Mouse (Mus musculus) cortical plate, adult 2 months (tissue): ENCODE measurements around the gene As3mt. TPM values are rescaled to one million over a fixed set of nuclear protein-coding genes. Genes with fewer than 3 reads are reported as not detected.
"Not testable (repeated sequence)": the region's sequence is repeated elsewhere in the genome, so short reads cannot be mapped to it uniquely, and the experiment has no call there.

ENCODE experiments used
- H3K27ac ChIP-seq: fragments of 200-500 bp; 2 replicates; pipeline ENCODE4 v1.5.1; 2012; ENCODE audit warnings: low read length, control low read depth, inconsistent platforms; ENCODE audit not compliant: insufficient read depth
- H3K4me1 ChIP-seq: fragments of 200-500 bp; 2 replicates; pipeline ENCODE4 v1.6.1; 2011; ENCODE audit warnings: low read length; ENCODE audit not compliant: control insufficient read depth, insufficient read depth
- H3K4me3 ChIP-seq: fragments of 200-500 bp; 2 replicates; pipeline ENCODE4 v1.5.1; 2011; ENCODE audit warnings: mild to moderate bottlenecking, low read length, control low read depth; ENCODE audit not compliant: insufficient read depth
- CTCF ChIP-seq: fragments of 200-500 bp; IDR thresholded peaks from 2 replicates; pipeline ENCODE4 v1.5.1; 2011; ENCODE audit warnings: mild to moderate bottlenecking, control low read depth, low read length; ENCODE audit not compliant: insufficient read depth; ENCODE audit errors: extremely low read depth
- POLR2A ChIP-seq: fragments of 200-500 bp; IDR thresholded peaks from 2 replicates; pipeline ENCODE4 v1.6.1; 2011; ENCODE audit warnings: mild to moderate bottlenecking, low read length, control low read depth; ENCODE audit not compliant: insufficient read depth; ENCODE audit errors: extremely low read depth
- polyA plus RNA-seq: library from polyadenylated mRNA; depleted of rRNA; stranded (reverse); fragments of >200 nt; gene quantifications from 2 replicates; pipeline ENCODE4 v1.2.3, GENCODE M21; 2012; rRNA removed

As3mt gene
- polyA plus RNA-seq, 1 experiment: 15.5 TPM

DNA sequence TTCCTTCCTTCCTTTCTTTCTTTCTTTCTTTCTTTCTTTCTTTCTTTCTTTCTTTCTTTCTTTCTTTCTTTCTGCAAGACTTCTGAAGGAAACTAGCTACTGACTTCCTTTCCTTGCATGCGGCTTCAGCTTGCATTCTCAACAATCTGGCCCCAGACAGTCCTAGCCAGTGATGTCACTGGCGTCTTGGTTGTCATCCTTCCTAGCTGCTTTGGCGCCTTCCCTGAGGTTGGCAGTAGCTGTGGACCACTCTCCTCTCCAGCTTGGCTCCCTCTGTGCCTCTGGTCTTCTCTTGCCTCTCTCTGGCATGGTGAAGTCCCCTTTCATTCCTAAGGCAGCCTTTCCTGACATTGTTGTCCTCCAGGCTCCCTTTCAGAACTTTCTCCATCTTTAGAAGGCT lies 69.6 kb downstream of the As3mt start:
- Histone ChIP-seq H3K4me1 (no peaks in the 10 kb centered on the region; the same call in 1 of the 2 replicates), H3K4me3 (no peak overlapping the region), H3K27ac (no peak overlapping the region)
- TF ChIP-seq POLR2A (no peak), CTCF (no peak)

DNA sequence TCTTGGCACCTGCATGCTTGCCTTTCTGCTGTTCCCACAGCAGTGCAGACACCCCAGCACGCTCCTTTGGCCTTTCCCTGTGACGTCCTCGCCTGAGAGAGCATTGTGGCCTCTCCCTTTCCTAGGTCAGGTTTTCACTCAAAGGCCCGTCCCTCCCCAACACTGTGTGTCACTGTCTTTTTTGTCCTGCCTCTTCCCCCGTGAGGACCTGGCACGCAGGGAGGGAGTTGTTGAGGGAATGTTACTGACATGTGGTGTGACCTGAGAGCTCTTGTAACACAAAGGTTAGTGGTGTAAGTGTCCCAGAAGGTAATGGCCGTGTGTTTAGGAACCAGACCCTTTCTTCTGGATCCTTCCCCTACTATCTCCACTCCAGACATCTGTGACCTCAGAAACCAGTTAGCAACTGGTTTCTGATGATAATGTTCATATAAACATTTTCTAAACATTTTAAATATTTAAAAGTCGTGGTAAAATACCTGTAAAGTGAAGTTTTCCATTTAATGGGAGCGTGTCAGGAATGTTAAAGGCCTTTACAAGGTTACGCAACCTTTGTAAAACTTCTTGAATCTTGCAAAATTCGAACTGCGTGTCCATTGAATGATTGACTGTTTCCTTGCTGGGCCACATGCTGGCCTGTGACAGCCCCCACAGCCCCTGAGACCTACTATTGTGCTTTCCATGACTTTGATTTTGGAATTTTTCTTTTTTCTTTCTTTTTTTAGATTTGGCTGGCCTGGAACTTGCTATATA lies 70.8 kb downstream of the As3mt start:
- no peaks in the 10 kb centered on the region; the same call in 1 of the 2 replicates for H3K4me1 ChIP-seq
- H3K27ac ChIP-seq: no peak overlapping the region
- no peak for TF ChIP-seq CTCF
- H3K4me3 ChIP-seq: no peak overlapping the region

DNA sequence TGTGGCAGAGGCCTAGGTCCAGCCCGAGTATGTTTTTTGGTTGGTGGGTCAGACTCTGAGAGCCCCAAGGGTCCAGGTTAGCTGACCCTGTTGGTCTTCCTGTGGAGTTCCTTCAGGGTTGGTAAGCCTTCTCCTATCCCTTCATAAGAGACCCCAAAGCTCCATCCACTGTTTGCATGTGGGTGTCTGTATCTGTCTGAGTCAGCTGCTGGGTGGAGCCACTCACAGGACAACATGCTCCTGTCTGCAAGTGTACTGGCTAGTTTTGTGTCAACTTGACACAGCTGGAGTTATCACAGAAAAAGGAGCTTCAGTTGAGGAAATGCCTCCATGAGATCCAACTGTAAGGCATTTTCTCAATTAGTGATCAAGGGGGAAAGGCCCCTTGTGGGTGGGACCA lies 71.9 kb downstream of the As3mt start:
- not testable (repeated sequence) for H3K4me3 ChIP-seq, H3K4me1 ChIP-seq, H3K27ac ChIP-seq

DNA sequence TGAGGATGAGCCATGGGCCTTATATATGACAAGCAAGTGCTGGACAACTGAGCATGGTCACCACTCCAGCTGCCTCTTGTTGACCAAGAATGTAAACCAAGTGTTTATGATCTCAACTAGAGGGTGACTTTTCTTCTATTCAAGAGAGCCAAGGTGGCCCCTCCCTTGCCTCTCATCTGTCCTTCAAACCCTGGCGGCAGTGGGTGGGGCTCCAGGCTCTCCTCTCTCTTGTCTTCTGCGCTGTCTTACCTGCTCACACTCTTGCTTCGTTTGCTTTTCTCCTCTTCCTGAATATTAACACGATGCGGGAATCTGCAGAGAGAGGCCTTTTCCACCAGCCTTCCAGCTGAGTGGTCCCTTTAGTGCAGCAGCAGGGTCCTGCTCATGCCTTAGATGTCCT lies 76.8 kb downstream of the As3mt start:
- TF ChIP-seq CTCF: no peak
- TF ChIP-seq POLR2A: no peak
- H3K4me3 ChIP-seq: no peak overlapping the region
- no peak overlapping the region for H3K27ac ChIP-seq
- H3K4me1 ChIP-seq: peaks cover 2% of the 10 kb centered on the region; the same call in 1 of the 2 replicates

DNA sequence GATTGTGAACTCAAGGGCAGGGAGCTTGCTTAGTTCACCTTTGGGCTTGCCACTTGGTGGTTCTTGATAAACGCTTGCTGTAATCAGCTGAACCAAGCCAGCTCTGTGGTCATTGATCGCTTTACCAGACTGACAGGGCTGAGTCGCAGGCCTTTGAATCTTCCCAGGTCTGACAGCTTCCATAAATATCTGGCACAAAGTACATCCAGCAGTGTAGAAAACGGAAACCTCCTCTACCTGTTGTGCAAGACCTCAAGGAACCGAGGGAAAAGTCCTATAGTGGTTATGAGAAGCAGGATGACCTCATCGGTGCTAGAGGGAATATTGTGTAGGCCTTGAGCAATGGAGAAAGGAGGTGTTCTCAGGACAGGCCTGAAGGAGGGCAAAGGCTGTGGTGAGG lies 77.2 kb downstream of the As3mt start:
- TF ChIP-seq POLR2A: no peak
- no peak for TF ChIP-seq CTCF
- H3K4me1 ChIP-seq: peaks cover 4% of the 10 kb centered on the region
- no peak overlapping the region for H3K27ac ChIP-seq
- no peak overlapping the region for H3K4me3 ChIP-seq

DNA sequence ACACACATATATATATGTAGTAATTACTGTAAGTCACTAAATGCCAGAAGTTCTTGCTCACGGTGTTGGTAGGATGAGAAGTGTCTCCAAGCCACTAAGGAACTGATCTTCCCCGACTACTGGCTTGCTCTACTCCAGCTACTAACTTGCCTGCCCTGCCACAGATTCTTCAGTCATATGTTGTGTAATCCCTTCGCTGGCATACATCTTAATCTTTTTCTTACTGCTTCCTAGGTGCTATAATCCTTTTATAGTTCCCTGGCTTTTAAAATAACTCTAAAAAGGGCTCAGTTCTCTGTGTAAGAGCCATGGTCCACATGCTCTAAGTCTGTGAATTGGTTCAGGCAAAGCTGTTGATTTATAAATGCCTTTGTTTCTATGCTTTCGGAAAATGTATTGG lies 78.4 kb downstream of the As3mt start:
- Histone ChIP-seq H3K4me1 (peaks cover 6% of the 10 kb centered on the region), H3K4me3 (no peak overlapping the region), H3K27ac (no peak overlapping the region)
- no peak for TF ChIP-seq POLR2A
- no peak for TF ChIP-seq CTCF

DNA sequence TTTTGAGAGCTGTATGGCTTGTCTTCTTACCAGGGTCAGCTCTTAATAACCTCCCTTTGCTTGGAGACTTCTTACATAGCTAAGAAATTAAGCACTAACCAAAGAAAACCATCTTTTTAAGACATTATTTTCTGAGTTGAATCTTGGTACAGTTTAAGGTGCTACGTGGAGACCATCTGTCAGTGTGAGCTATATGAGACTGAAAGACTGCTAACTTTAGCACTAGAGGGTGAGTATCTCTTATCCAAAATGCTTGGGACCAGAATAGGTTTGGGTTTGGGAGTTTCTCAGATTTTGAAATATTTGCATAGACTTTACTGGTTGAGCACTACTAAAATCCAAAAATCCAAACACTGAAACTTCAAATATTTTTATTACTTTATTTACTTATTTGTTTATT lies 82.5 kb downstream of the As3mt start:
- TF ChIP-seq POLR2A (no peak), CTCF (no peak)
- Histone ChIP-seq H3K4me3 (no peak overlapping the region), H3K27ac (no peak overlapping the region), H3K4me1 (peaks cover 6% of the 10 kb centered on the region)

Other genes with a start within 250 kb of the As3mt start
- gene Trim8, start 205.8 kb upstream of the As3mt start, polyA plus RNA-seq: 44.7 and 47.1 TPM in 2 replicates
- gene Arl3, start 134.3 kb upstream of the As3mt start, polyA plus RNA-seq: 213 and 216 TPM in 2 replicates
- 5.1 and 5.5 TPM in 2 replicates for gene Sfxn2, start 134.1 kb upstream of the As3mt start, polyA plus RNA-seq
- gene Wbp1l, start 108.4 kb upstream of the As3mt start, polyA plus RNA-seq: 24.3 and 26.6 TPM in 2 replicates
- gene Cyp17a1, start 34.3 kb upstream of the As3mt start, polyA plus RNA-seq: 0.04 TPM in 1 of 2 replicates, not detected in the other
- 19.2 and 21.2 TPM in 2 replicates for gene Borcs7, start 17.6 kb upstream of the As3mt start, polyA plus RNA-seq
- 27.5 and 28.9 TPM in 2 replicates for gene Cnnm2, start 54.1 kb downstream of the As3mt start, polyA plus RNA-seq